Mouse (Mus musculus) liver, postnatal 0 days (tissue): ENCODE measurements at regions not wholly inside any gene's neighbourhood (a gene's known extent, or its start where the extent isn't known, plus 50 kb on each side); places are given as distances from the start of the nearest gene placed in this dataset.

Experiments used
- CTCF ChIP-seq: sonication (generic); IDR thresholded peaks from 2 replicates; pipeline ENCODE4 v1.5.1; 2016; ENCODE audit warnings: antibody characterized with exemption, low read depth
- EP300 ChIP-seq: IDR thresholded peaks from 2 replicates; pipeline ENCODE4 v1.6.1; 2016; ENCODE audit warnings: antibody characterized with exemption, low read depth, mild to moderate bottlenecking

DNA sequence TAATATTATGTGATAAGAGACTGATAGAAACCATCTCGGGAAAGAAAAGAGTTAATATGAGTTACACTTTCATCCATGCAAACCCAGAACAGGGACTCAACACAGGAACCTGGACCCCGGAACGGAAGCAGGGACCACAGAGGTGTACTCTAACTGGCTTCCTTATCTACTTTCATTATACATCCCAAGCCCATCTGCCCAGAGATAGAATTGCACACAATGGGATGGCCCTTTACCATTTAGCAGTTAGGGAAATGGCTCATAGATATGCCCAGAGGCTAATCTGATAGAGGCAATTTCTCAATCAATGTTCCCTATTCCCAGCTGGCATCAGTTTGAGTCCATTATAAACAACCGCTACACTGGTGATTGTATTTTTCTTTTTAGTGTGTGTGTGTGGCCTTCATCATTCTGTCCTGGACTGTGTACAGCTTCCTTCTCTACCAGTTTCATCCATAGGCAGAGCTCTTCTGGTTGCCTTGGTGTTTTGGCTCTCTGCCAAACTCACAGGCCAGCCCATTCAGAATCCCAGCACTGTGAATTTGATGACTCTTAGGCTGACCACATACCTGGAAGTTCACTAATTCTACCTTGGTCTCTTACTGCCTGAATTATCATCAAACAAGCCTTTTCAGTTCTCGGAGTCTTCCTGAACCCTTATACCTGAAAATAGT lies 594.1 kb downstream of the Trib2 start:
- TF ChIP-seq CTCF (no peak), EP300 (no peak)
